Mouse (Mus musculus) mesoderm, embryonic 11.5 days (tissue): ENCODE measurements around the gene Olfr1113.
"Not testable (repeated sequence)": the region's sequence is repeated elsewhere in the genome, so short reads cannot be mapped to it uniquely, and the experiment has no call there.

Source experiments
- DNase-seq: peaks from one replicate; pipeline ENCODE4 v3.0.0-alpha.2; 2012; ENCODE audit warnings: low read depth, low spot score

Gene Olfr1113

GRCm38 (mm10) chr2:87208670-87209069 is at the start of gene Olfr1113:
Olfr1113 (plus strand) TSS chr2:87208970.
- no peak for DNase-seq

- not testable (repeated sequence) for DNase-seq
Measured at GRCm38 (mm10) chr2:87167731-87168130, 41.0 kb upstream of the Olfr1113 start.

- no peak for DNase-seq
Measured at GRCm38 (mm10) chr2:87187498-87187897, 21.3 kb upstream of the Olfr1113 start, which contains the start of gene Olfr1112. Olfr1112 (plus strand) TSS chr2:87187798.

GRCm38 (mm10) chr2:87247713-87248112 is 38.9 kb downstream of the Olfr1113 start, which contains the start of gene Olfr1115:
Olfr1115 (plus strand) TSS chr2:87248013.
- no peak for DNase-seq
